ENCODE assay signal across 11 mouse cellular contexts in the genomic region with DNA sequence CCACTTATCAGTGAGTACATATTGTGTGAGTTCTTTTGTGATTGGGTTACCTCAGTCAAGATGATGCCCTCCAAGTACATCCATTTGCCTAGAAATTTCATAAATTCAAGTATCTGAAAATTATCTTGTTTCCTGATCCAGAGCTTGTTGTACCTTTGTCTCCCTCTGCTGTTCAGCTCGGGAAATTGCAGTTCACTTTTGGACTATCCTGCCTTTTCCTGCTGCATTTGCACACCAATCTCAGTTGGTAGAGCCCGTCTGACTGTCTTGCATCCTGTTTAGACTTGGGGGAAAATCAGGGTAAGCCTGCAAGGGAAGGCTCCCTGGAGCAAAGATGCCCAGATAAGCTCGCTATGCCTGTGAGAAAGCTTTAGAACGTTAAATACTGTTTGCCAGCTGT. TPM values are rescaled to one million over a fixed set of nuclear protein-coding genes. Genes with fewer than 3 reads are reported as not detected.
DNase-seq lines count a peak whose midpoint lies in the region; ATAC-seq lines count a peak whose summit lies in the region.
"Not testable (repeated sequence)": the region's sequence is repeated elsewhere in the genome, so short reads cannot be mapped to it uniquely, and the experiment has no call there.
"Had no signal": no experiment of that assay in that cellular context is flagged by ENCODE, and none has a peak within 500 bp of the region (broad histone marks: within the 10 kb centered on the region; RNA-seq: fewer than 3 reads in every experiment).

No protein-coding gene starts in this region.

- H3K27ac ChIP-seq in midbrain, embryonic 11.5 days (ENCODE audit: low read depth, low read length): not testable (repeated sequence)

- H3K36me3 ChIP-seq in midbrain, embryonic 11.5 days (ENCODE audit: control insufficient read depth, insufficient read depth, low read length): not testable (repeated sequence)

- H3K4me2 ChIP-seq in midbrain, embryonic 11.5 days: not testable (repeated sequence)

- H3K27me3 ChIP-seq in midbrain, embryonic 11.5 days (ENCODE audit: control insufficient read depth, insufficient read depth, low read length): not testable (repeated sequence)

- DNase-seq in CD4-positive, CD25-positive, alpha-beta regulatory T cell, adult 2 months (ENCODE audit: low read depth, low spot score): peak; percentile 68
- DNase-seq in adrenal gland, postnatal 10 days: peak; percentile 54
- DNase-seq in embryo, embryonic 10.5 days (ENCODE audit: low spot score): peak; percentile 76
- peak; percentile 38 for DNase-seq in kidney, adult 18-20 months
- DNase-seq in left cerebral cortex, postnatal 10 days (ENCODE audit: extremely low spot score in 1 of 2, low spot score in 2 of 2): peak; percentile 35 to 50
- peak; percentile 89 for DNase-seq in midbrain, embryonic 11.5 days (ENCODE audit: low spot score, missing footprints)
- peak; percentile 11 to 25 for DNase-seq in spleen, postnatal 36 days (ENCODE audit: low spot score in 2 of 2)

- peak; percentile 90 for ATAC-seq in granulocyte monocyte progenitor cell, adult 5-6 weeks (replicated peaks; ENCODE audit: poor library complexity, severe bottlenecking)
- not testable (repeated sequence) for ATAC-seq in midbrain, embryonic 11.5 days (ENCODE audit: low FRiP score)

- not testable (repeated sequence) for H3K9me3 ChIP-seq in midbrain, embryonic 11.5 days (ENCODE audit: control insufficient read depth, low read length)

- 12% methylated on average over 4 of the region's 4 CpGs for WGBS in midbrain, embryonic 11.5 days

- intact Hi-C loops in left cerebral cortex, postnatal 10 days (cut with DNase I): not testable (repeated sequence)

- not testable (repeated sequence) for H3K4me1 ChIP-seq in midbrain, embryonic 11.5 days (ENCODE audit: control insufficient read depth, insufficient read depth, low read length)

- H3K4me3 ChIP-seq in midbrain, embryonic 11.5 days (ENCODE audit: low read depth, low read length): not testable (repeated sequence)

- not testable (repeated sequence) for H3K9ac ChIP-seq in midbrain, embryonic 11.5 days (ENCODE audit: low read length)

RNA-seq across cellular contexts. Expression of a gene that starts 45.8 kb away (rescaled TPM):
- total RNA-seq in adrenal gland, postnatal 10 days (2021): not detected
- total RNA-seq in granulocyte monocyte progenitor cell, adult 5-6 weeks (2014; fragmentation: Nextera tagmentation): not detected in 2 replicates
- total RNA-seq in granulocyte monocyte progenitor cell, adult 5-6 weeks (2017): 0.31 TPM in 1 of 2 replicates, not detected in the other
- total RNA-seq in left cerebral cortex, postnatal 10 days (2021): not detected
- polyA plus RNA-seq in midbrain, embryonic 11.5 days (2014; fragmentation: Nextera tagmentation; extraction: Ambion mirVana): not detected in 2 replicates
- total RNA-seq: adrenal gland, postnatal 4 days had no signal
- polyA plus RNA-seq: heart, embryonic 15.5 days; stomach, embryonic 16.5 days had no signal

Comparison
In these comparisons a context has a peak if more than half of its experiments do, and no peak if none do; other contexts are left out.
1. DNase-seq: peak in every context shown above with its lines; median percentile 89 in midbrain, embryonic 11.5 days; 76 in embryo, embryonic 10.5 days; 68 in CD4-positive, CD25-positive, alpha-beta regulatory T cell, adult 2 months; 54 in adrenal gland, postnatal 10 days; 42 in left cerebral cortex, postnatal 10 days; 38 in kidney, adult 18-20 months; 18 in spleen, postnatal 36 days.